Mouse (Mus musculus): ENCODE data around the gene Fam20b.

Gene Fam20b

GRCm38 (mm10) chr1:156718950-156719805, at the start of gene Fam20b:
Gene Fam20b, minus strand, starts transcription at chr1:156719086.
- in situ Hi-C loops (cut with MboI, MseI) = no loop called here

DNA sequence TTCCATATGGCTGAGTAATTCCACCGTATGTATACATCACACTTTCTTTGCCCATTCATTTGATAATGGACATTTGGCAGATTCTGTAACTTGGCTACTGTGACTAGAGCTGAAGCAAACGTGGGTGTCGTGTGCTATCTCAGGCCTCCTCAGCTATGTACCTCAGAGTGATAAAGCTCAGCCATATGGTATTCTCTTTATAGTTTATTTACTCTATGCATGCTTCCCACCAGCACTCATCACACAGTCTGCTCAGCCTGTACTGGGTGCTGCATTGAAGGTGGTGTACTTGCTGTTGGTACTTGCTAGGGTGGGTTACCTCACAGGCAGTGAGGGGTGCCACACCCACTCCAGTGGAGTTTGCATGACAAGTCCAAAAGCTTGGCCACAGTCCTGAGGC, 46.4 kb upstream of the Fam20b start:
- in situ Hi-C loops (cut with MboI, MseI) = no loop called here

DNA sequence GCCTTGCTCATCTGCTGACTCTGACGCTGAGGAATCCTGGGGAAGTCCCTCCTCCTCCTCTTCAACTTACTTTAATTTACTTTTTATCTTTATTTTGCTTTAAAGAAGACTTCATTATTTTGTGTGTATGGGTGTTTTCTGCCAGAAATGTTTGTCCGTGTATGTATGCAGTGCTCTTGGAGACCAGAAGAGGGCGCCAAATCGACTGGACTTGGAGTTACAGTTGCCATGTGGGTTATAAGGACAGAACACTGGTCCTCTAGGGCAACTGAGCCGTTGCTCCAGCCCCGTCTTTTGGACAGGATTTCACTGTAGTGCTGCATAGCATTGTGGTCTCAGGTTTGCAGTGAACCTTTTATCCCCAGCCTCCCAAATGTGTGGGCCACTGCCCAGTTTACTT, 45.7 kb upstream of the Fam20b start:
- in situ Hi-C loops (cut with MboI, MseI) = no loop called here

DNA sequence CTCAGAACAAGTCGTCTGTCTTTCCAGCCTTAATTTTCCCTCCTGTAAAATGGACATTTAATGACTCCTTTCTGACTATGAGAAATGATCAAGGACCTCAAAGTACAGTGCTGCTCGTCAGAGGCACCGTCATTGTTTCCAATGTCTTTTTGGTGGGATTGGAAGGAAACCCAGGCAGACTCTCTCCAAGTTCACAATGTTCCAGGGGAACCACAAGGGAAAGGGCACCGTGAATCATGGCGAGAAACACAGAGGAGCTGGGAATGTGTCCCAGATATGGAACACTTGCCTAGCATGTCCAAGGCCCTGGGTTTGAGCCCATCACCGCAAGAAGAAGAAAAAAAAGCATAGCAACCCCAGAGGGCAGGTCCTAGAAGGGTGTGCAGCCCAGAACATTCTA, 44.4 kb upstream of the Fam20b start:
- in situ Hi-C loops (cut with MboI, MseI) = no loop called here

DNA sequence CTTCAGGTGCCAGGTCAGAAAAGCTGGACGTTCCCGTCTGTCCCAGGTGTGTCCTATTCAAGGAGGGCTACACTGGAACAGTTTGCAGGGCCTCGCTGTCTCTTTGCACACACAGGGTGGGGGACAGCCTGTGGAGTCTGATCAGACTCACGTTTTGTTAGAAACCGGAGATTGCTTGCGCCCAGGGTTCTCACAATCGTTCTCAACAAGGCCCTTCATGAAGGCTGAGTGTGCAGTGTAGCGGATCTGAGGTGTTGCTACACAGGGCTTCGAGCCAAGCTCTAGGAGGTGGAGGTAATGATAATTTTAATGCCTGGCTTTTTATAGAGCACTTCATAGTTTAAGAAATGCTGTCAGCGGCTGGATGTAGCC, 42.5 kb upstream of the Fam20b start:
- in situ Hi-C loops (cut with MboI, MseI) = no loop called here

GRCm38 (mm10) chr1:156760549-156761429, 41.9 kb upstream of the Fam20b start:
- in situ Hi-C loops (cut with MboI, MseI) = no loop called here

DNA sequence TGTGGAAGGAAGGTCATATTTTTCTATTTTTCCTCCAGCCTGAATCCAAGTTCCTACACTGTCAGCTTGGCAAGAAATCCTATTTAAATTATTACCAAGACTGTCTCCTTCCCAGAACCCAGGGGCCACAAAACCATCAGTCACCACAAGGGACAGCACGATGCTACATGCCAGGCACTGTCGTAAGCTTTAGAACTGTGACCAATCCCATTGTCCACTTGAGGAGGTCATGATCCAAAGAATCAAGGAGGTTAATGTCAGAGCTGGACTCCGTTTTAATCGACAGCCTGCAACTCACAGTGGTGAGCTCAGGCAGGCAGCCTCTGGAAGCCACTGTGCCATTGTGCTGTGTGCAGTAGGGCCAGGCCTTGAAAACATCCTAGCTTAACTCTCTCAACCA, 39.4 kb upstream of the Fam20b start:
- in situ Hi-C loops (cut with MboI, MseI) = no loop called here

DNA sequence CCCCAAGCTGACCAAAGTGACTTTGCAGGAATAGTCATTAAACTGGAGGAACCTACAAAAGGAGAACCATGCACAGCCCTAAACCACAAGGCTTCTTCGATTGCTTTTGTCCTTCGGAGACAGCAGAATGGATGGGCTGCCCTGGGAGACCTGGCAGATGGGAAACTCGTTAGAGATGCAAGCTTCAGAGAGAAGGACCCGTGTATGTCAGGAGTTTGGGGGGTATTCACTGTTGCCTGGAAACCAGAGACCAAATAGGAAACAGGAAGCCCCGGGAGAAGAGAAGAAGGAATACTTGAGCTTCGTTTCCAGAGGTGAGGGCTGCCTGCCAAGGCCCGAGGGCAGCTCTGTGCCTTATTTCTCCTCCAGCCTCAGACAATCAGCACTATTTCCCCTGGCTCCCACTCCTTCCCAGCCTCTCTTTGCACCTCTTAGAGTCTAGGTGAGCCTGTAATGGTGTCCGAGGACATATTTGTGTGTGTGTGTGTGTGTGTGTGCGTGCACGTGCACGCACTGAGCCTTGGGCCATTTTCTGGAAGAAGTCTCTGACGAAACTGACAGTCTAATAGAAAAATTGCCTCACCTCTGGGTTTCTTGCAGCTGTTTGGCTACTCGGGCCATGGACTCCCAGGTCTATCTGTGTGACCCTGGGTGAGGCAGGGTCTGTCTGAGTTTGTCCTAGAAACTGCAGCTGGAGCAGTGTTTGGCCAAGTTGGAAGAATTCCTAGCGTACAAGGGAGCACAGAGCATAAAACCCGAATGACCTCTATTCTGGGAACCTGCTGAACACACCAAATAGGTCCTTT, 35.9 kb upstream of the Fam20b start:
- in situ Hi-C loops (cut with MboI, MseI) = no loop called here

GRCm38 (mm10) chr1:156752990-156753389, 34.1 kb upstream of the Fam20b start:
- in situ Hi-C loops (cut with MboI, MseI) = no loop called here

GRCm38 (mm10) chr1:156752020-156752724, 33.3 kb upstream of the Fam20b start:
- in situ Hi-C loops (cut with MboI, MseI) = no loop called here

DNA sequence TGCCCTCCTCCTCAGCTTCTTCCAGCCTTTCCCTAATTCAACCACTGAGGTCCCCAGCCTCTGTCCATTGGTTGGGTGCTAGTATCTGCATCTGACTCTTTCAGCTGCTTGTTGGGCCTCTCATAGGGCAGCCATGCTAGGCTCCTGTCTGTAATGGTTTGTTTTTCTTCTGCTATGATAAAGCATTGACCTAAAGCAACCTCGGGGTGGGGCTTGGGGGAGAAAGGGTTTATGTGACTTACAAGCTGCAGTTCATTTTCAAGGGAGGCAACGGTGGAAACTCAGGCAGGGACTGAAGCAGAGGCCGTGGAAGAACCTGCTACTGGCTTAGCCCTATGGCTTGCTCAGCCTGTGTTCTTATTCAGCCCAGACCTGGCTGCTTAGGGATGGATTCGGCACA, 31.4 kb upstream of the Fam20b start:
- in situ Hi-C loops (cut with MboI, MseI) = no loop called here

DNA sequence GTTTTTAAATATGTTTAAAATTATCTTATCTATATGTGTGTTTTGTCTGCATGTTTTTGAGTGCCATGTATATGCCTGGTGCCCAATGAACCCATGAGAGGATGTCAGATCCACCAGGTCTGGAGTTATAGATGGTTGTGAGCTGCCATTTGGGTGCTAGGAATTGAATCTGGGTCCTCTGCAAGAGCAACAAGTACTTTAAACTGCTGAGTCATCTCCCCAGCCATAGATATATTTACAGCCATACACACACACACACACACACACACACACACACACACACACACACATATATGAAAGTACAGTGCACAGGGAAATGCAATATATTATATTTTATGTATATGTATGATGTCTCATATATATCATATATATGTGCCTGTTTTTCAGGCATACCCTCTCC, 30.2 kb upstream of the Fam20b start:
- in situ Hi-C loops (cut with MboI, MseI) = no loop called here

DNA sequence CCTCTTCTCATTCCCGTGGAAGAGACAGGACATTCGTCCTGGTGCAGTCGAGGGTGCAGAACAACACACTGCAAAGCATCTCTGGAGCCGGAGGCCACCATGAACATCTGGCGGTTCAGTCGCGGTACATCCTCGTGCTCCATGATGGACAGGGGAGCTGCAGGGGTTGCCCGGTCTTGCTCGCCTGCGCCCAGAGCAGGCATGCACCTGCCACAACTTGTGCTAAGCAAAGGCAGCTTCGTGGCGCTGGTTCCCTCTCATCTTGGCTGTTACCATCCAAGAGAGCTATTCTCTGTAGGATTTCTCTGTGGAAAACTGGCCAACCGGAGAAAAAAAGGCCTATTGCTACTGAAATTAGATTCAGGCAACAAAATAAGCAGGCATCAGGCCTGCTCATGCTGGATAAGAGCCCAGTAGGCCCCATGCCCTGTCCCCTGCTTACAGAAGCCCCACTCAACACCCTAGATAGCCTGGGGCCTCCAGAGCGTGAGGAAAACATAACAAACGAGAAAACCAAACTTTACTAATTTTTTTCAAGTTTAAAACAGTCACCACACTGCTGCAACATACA, 29.6 kb upstream of the Fam20b start:
- in situ Hi-C loops (cut with MboI, MseI) = no loop called here

DNA sequence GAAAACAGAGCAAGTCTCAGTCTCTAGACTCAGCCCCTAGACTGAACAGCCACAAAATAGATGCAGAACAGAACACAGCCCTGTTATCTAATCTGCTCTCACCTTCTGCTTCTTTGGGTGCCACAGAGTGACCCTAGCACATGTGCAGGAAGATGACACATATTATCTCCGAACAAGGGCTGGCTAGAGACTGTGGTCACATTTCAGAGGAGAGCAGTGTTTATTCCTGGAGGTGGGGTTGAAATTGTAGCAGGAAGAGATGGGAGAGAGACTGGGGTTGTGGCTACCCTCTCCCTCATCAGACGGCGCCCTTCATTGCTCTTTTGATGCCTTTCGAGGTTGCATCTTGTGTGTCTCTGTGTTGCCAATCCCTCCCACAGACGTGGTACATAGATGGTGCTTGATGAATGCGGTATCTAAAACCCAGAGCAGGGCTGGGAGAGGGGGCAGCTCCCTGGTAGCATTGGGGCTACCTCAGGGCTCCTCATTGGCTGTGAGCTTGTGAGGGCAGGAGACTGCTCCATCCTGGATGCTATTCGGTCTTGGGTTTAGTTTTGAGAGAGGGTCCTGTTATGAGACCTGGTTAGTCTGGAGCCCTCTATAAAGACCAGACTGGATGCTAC, 26.4 kb upstream of the Fam20b start:
- in situ Hi-C loops (cut with MboI, MseI) = no loop called here

- in situ Hi-C loops (cut with MboI, MseI) = loop anchor here (5.0 kb wide), 2 partner anchors 166 to 336 kb away; no protein-coding TSS in a partner anchor
Measured at GRCm38 (mm10) chr1:156741482-156742411, 22.9 kb upstream of the Fam20b start.

DNA sequence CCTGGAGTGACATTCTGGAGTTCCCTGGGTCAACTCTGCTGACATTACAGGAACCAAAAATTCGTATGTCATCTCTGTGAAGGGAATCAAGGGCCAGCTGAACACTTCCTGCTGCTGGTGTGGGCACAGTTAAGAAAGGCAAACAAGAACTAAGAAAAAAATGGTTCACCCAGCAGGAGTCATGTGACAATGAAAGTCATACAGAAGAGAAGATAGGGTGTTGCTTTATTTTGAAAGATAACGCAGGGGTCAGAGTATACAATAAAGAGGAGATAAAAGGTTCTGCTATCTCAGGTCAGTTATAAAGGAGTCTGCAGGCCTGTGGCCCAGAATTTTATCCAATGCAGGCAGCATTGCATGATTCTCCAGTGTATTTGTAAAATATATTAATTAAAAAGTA, 16.9 kb upstream of the Fam20b start:
- in situ Hi-C loops (cut with MboI, MseI) = no loop called here

GRCm38 (mm10) chr1:156734019-156734418, 15.1 kb upstream of the Fam20b start:
- in situ Hi-C loops (cut with MboI, MseI) = no loop called here

DNA sequence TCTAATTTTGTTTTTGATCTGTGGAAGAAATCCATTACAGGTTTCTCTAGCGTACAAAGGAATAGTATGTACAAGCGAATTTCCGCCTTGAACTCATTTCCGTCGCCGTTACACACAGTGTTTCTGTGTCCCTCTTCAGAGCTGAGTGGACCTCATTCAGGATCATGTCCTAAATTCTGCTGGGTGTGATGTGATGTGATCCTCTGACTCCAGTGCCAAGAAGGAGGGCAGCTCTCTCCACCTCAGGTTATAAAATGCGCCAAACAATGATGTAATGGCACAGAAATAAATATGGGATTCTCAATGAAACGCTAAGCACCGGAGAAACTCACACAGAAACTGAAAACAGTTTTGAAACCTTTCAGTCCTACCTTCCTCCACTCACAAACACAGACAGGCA, 14.7 kb upstream of the Fam20b start:
- in situ Hi-C loops (cut with MboI, MseI) = no loop called here

- in situ Hi-C loops (cut with MboI, MseI) = no loop called here
Measured at GRCm38 (mm10) chr1:156732996-156733395, 14.1 kb upstream of the Fam20b start.

All from T-helper 1 cell (primary cell).